Comparison of ENCODE assay signal across 30 mouse cellular contexts in genomic region chr16:66137755-66138154, GRCm38 (mm10).
DNase-seq lines count a peak whose midpoint lies in the region; ATAC-seq and TF ChIP-seq lines count a peak whose summit lies in the region.
"Had no signal": no experiment of that assay in that cellular context is flagged by ENCODE, and none has a peak within 500 bp of the region (broad histone marks: within the 10 kb centered on the region; RNA-seq: fewer than 3 reads in every experiment).

No protein-coding gene starts in this region.

- ATAC-seq in forebrain, embryonic 15.5 days (replicated peaks), result 0 out of 2 replicates have a peak, but pooled peaks have one; percentile 19
- no peak for ATAC-seq in forebrain, embryonic 12.5 days (ENCODE audit: low FRiP score)
- ATAC-seq: intestine, embryonic 15.5 days; liver, embryonic 12.5 days; liver, postnatal 0 days; midbrain, embryonic 13.5 days; Patski had no signal

- no peak overlapping the region for H3K9ac ChIP-seq in forebrain, embryonic 15.5 days (replicated peaks)
- no peak overlapping the region for H3K9ac ChIP-seq in forebrain, embryonic 12.5 days
- H3K9ac ChIP-seq: embryonic facial prominence, embryonic 12.5 days; heart, embryonic 15.5 days; hindbrain, embryonic 12.5 days; intestine, embryonic 15.5 days; liver, embryonic 12.5 days; liver, postnatal 0 days; midbrain, embryonic 13.5 days; neural tube, embryonic 12.5 days had no signal

- H3K4me3 ChIP-seq in forebrain, embryonic 15.5 days, result no peak overlapping the region
- no peak overlapping the region for H3K4me3 ChIP-seq in forebrain, embryonic 12.5 days (replicated peaks)
- H3K4me3 ChIP-seq: embryonic facial prominence, embryonic 12.5 days; heart, embryonic 10.5 days; heart, embryonic 15.5 days; hindbrain, embryonic 12.5 days; intestine, embryonic 15.5 days; layer of hippocampus, adult 2 months; left cerebral cortex, adult 2 months; liver, embryonic 12.5 days; midbrain, embryonic 13.5 days; myocyte; neural tube, embryonic 12.5 days had no signal

- 71% methylated on average over 3 of the region's 3 CpGs for WGBS in forebrain, embryonic 15.5 days
- WGBS in forebrain, embryonic 12.5 days, result 75% methylated on average over 3 of the region's 3 CpGs

- no peaks in the 10 kb centered on the region for H3K9me3 ChIP-seq in forebrain, embryonic 15.5 days
- H3K9me3 ChIP-seq in forebrain, embryonic 12.5 days, result no peaks in the 10 kb centered on the region
- H3K9me3 ChIP-seq: embryonic facial prominence, embryonic 12.5 days; heart, embryonic 10.5 days; heart, embryonic 15.5 days; hindbrain, embryonic 12.5 days; intestine, embryonic 15.5 days; liver, embryonic 12.5 days; midbrain, embryonic 13.5 days; neural tube, embryonic 12.5 days had no signal

- no peak for TF ChIP-seq CTCF in brain, embryonic 14.5 days (IDR thresholded peaks at IDR 0.05; ENCODE audit: borderline replicate concordance, extremely low read depth, insufficient read depth, insufficient read length)

- DNase-seq in cerebellum, postnatal 14 days, result peak; percentile 73 to 81
- no peak for DNase-seq in cerebellum, adult 9-10 months
- DNase-seq in left cerebral cortex, postnatal 4 days, result peak; percentile 41
- DNase-seq in left cerebral cortex, adult 8-10 months (ENCODE audit: low spot score in 2 of 2), result no peak
- DNase-seq in brain, embryonic 14.5 days (ENCODE audit: low read depth), result peak; percentile 42
- no peak for DNase-seq in urinary bladder, postnatal 10 days (ENCODE audit: low spot score)
- DNase-seq: adrenal gland, postnatal 14 days; embryo, embryonic 11 days; gastrocnemius, postnatal 10 days; kidney, adult 2 months; kidney, postnatal 36 days; liver, postnatal 0 days; lung, postnatal 36 days; right cerebral cortex, adult 18-20 months; thymus, adult 2 months; thymus, postnatal 36 days had no signal

- H3K27me3 ChIP-seq in forebrain, embryonic 15.5 days, result no peaks in the 10 kb centered on the region
- H3K27me3 ChIP-seq in forebrain, embryonic 12.5 days, result no peaks in the 10 kb centered on the region
- H3K27me3 ChIP-seq: embryonic facial prominence, embryonic 12.5 days; heart, embryonic 15.5 days; hindbrain, embryonic 12.5 days; intestine, embryonic 15.5 days; liver, embryonic 12.5 days; midbrain, embryonic 13.5 days; neural tube, embryonic 12.5 days; Patski had no signal

- intact Hi-C loops in left cerebral cortex, postnatal 4 days (cut with DNase I), result no loop called here

- TF ChIP-seq POLR2A in brain, embryonic 14.5 days (IDR thresholded peaks at IDR 0.05; ENCODE audit: borderline replicate concordance, extremely low read depth, insufficient read depth, insufficient read length, poor library complexity, severe bottlenecking), result no peak

- H3K4me2 ChIP-seq in forebrain, embryonic 15.5 days (replicated peaks), result no peak overlapping the region
- no peak overlapping the region for H3K4me2 ChIP-seq in forebrain, embryonic 12.5 days
- H3K4me2 ChIP-seq: embryonic facial prominence, embryonic 12.5 days; heart, embryonic 15.5 days; hindbrain, embryonic 12.5 days; intestine, embryonic 15.5 days; liver, embryonic 12.5 days; midbrain, embryonic 13.5 days; neural tube, embryonic 12.5 days had no signal

- H3K27ac ChIP-seq in forebrain, embryonic 15.5 days (replicated peaks), result no peak overlapping the region
- no peak overlapping the region for H3K27ac ChIP-seq in forebrain, embryonic 12.5 days
- H3K27ac ChIP-seq: embryonic facial prominence, embryonic 12.5 days; heart, embryonic 10.5 days; heart, embryonic 15.5 days; hindbrain, embryonic 12.5 days; intestine, embryonic 15.5 days; layer of hippocampus, adult 2 months; left cerebral cortex, adult 2 months; liver, embryonic 12.5 days; midbrain, embryonic 13.5 days; neural tube, embryonic 12.5 days had no signal

- no peaks in the 10 kb centered on the region for H3K4me1 ChIP-seq in forebrain, embryonic 15.5 days
- no peaks in the 10 kb centered on the region for H3K4me1 ChIP-seq in forebrain, embryonic 12.5 days
- H3K4me1 ChIP-seq: embryonic facial prominence, embryonic 12.5 days; heart, embryonic 10.5 days; heart, embryonic 15.5 days; hindbrain, embryonic 12.5 days; intestine, embryonic 15.5 days; liver, embryonic 12.5 days; midbrain, embryonic 13.5 days; neural tube, embryonic 12.5 days had no signal

- no peaks in the 10 kb centered on the region for H3K36me3 ChIP-seq in forebrain, embryonic 15.5 days
- no peaks in the 10 kb centered on the region for H3K36me3 ChIP-seq in forebrain, embryonic 12.5 days (replicated peaks)
- H3K36me3 ChIP-seq: embryonic facial prominence, embryonic 12.5 days; heart, embryonic 10.5 days; heart, embryonic 15.5 days; hindbrain, embryonic 12.5 days; intestine, embryonic 15.5 days; liver, embryonic 12.5 days; midbrain, embryonic 13.5 days; neural tube, embryonic 12.5 days had no signal

Comparison
In these comparisons a context has a peak if more than half of its experiments do, and no peak if none do; other contexts are left out.
1. DNase-seq: peak in cerebellum, postnatal 14 days (2 of 2), left cerebral cortex, postnatal 4 days (single experiment) and brain, embryonic 14.5 days (single experiment); none in cerebellum, adult 9-10 months (single experiment), left cerebral cortex, adult 8-10 months (0 of 2) and urinary bladder, postnatal 10 days (single experiment).